Mouse (Mus musculus) liver, embryonic 15.5 days (tissue): ENCODE measurements around the gene B4galnt2. TPM values are rescaled to one million over a fixed set of nuclear protein-coding genes. Genes with fewer than 3 reads are reported as not detected.
"Not testable (repeated sequence)": the region's sequence is repeated elsewhere in the genome, so short reads cannot be mapped to it uniquely, and the experiment has no call there.

ENCODE experiments used
- ATAC-seq: fragments of 200-750 bp; cut with Nextera tagmentation; 2 replicates; pipeline ENCODE4 v1.8.0; 2017; ENCODE audit warnings: moderate number of reproducible peaks, mild to moderate bottlenecking, moderate library complexity; ENCODE audit not compliant: insufficient read depth
- H3K27ac ChIP-seq: fragments of 300-500 bp; sonication (generic); replicated peaks from 2 replicates; pipeline ENCODE4 v1.5.1; 2015; ENCODE audit warnings: mild to moderate bottlenecking, inconsistent platforms
- H3K27me3 ChIP-seq: fragments of 300-500 bp; sonication (generic); 2 replicates; pipeline ENCODE4 v1.6.1; 2015; ENCODE audit warnings: mild to moderate bottlenecking, inconsistent platforms
- H3K36me3 ChIP-seq: fragments of 300-500 bp; sonication (generic); replicated peaks from 2 replicates; pipeline ENCODE4 v1.6.1; 2015; ENCODE audit warnings: moderate library complexity, mild to moderate bottlenecking, inconsistent platforms
- H3K4me1 ChIP-seq: fragments of 300-500 bp; sonication (generic); replicated peaks from 2 replicates; pipeline ENCODE4 v1.6.1; 2015; ENCODE audit warnings: inconsistent platforms
- H3K4me2 ChIP-seq: fragments of 300-500 bp; sonication (generic); 2 replicates; pipeline ENCODE4 v1.6.1; 2015; ENCODE audit warnings: moderate library complexity, mild to moderate bottlenecking, inconsistent platforms
- H3K4me3 ChIP-seq: fragments of 300-500 bp; sonication (generic); replicated peaks from 2 replicates; pipeline ENCODE4 v1.5.1; 2015; ENCODE audit warnings: mild to moderate bottlenecking, inconsistent platforms
- H3K9ac ChIP-seq: fragments of 300-500 bp; sonication (generic); 2 replicates; pipeline ENCODE4 v1.6.1; 2015; ENCODE audit warnings: moderate library complexity, mild to moderate bottlenecking, inconsistent platforms
- H3K9me3 ChIP-seq: fragments of 300-500 bp; sonication (generic); replicated peaks from 2 replicates; pipeline ENCODE4 v1.6.1; 2016; ENCODE audit warnings: inconsistent platforms
- WGBS: fragments of 180-500 bp; shearing (Covaris S2); methylation state at CpG from one replicate; pipeline ENCODE4 v1.1.7; 2015; ENCODE audit warnings: mixed read lengths; ENCODE audit not compliant: insufficient replicate concordance; 5-methylcytosine and 5-hydroxymethylcytosine counted together
- polyA plus RNA-seq: library from polyadenylated mRNA; unstranded; fragments of >200 nt; fragmentation: Nextera tagmentation; extraction: Ambion mirVana; gene quantifications from 2 replicates; pipeline ENCODE4 v1.2.1, GENCODE M21; 2015

Gene B4galnt2
- polyA plus RNA-seq, 1 experiment from 2014 or later, result 0.20 TPM

GRCm38 (mm10) chr11:95925976-95926375 lies 11.3 kb upstream of the B4galnt2 start:
- no peak overlapping the region for H3K4me3 ChIP-seq
- H3K4me1 ChIP-seq, result no peaks in the 10 kb centered on the region
- no peak overlapping the region for H3K9ac ChIP-seq
- H3K4me2 ChIP-seq, result no peak overlapping the region
- ATAC-seq, result no peak
- WGBS, result 76% methylated on average over 5 of the region's 5 CpGs
- H3K36me3 ChIP-seq, result no peaks in the 10 kb centered on the region
- 0 out of 2 replicates have a peak, but pooled peaks cover 4% of the 10 kb centered on the region for H3K9me3 ChIP-seq
- H3K27me3 ChIP-seq, result peaks cover 13% of the 10 kb centered on the region
- H3K27ac ChIP-seq, result no peak overlapping the region

DNA sequence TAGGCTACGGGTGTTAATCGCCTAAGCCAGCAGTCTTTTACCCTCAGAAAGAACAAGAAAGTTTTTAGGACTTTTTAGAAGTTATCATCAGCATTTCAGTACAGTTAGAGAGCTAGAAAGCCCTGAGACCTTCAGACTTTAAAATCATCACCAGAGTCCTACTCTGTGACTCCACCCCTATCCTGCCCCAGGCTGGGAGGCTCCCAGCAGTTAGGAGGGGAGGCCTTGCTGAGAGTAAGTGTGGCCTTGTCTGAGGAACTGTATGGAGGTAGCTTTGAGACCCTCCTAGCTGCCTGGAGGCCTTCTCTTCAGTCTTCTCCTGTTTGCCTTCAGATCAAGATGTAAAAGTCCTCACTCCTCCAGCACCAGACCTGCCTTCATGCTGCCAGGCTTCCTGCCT lies 9.5 kb upstream of the B4galnt2 start:
- no peak for ATAC-seq
- no peak overlapping the region for H3K4me2 ChIP-seq
- H3K27me3 ChIP-seq, result peaks cover 24% of the 10 kb centered on the region
- no peak overlapping the region for H3K9ac ChIP-seq
- no peak overlapping the region for H3K4me3 ChIP-seq
- WGBS, result 47% methylated on average over 2 of the region's 2 CpGs
- no peaks in the 10 kb centered on the region for H3K36me3 ChIP-seq
- no peak overlapping the region for H3K27ac ChIP-seq
- 0 out of 2 replicates have a peak, but pooled peaks cover 4% of the 10 kb centered on the region for H3K9me3 ChIP-seq
- H3K4me1 ChIP-seq, result no peaks in the 10 kb centered on the region

DNA sequence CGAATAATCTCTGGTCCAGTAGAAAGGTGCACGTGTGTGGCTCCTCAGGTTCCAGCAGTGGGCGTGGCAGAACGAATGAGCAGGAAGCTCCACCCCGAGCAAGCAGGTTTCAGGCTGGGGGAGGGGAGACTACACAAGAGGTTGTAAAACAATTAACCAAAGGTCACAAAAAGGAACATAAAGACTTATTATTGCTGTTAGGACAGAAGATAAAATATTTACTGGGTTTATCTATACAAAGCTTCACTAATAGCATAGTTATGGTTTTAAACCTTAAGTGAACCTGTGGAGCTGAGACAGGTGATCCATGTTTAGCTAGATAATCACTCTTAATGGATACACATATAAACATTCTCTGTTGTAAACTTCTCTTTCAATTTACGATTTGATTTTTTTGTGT lies 8.8 kb upstream of the B4galnt2 start:
- not testable (repeated sequence) for H3K4me1 ChIP-seq, H3K4me2 ChIP-seq, H3K9ac ChIP-seq, H3K27ac ChIP-seq, ATAC-seq, H3K36me3 ChIP-seq, H3K4me3 ChIP-seq, H3K9me3 ChIP-seq
- H3K27me3 ChIP-seq, result peaks cover 29% of the 10 kb centered on the region
- WGBS, result 5% methylated on average over 4 of the region's 6 CpGs

GRCm38 (mm10) chr11:95921991-95922621 lies 7.4 kb upstream of the B4galnt2 start:
- ATAC-seq, result no peak
- Histone ChIP-seq H3K27me3 (peaks cover 43% of the 10 kb centered on the region), H3K4me1 (no peaks in the 10 kb centered on the region)

GRCm38 (mm10) chr11:95916426-95916825 lies 1.7 kb upstream of the B4galnt2 start:
- WGBS, result 2% methylated on average over 5 of the region's 5 CpGs
- no peak for ATAC-seq
- Histone ChIP-seq H3K27ac (no peak overlapping the region), H3K9ac (no peak overlapping the region), H3K4me2 (no peak overlapping the region), H3K36me3 (no peaks in the 10 kb centered on the region), H3K9me3 (no peaks in the 10 kb centered on the region), H3K4me3 (no peak overlapping the region), H3K4me1 (peaks cover 12% of the 10 kb centered on the region), H3K27me3 (peaks cover 90% of the 10 kb centered on the region)

More at GRCm38 (mm10) chr11:95921991-95922621, 7.4 kb upstream of the B4galnt2 start:
- Histone ChIP-seq H3K9me3 (0 out of 2 replicates have a peak, but pooled peaks cover 4% of the 10 kb centered on the region), H3K9ac (no peak overlapping the region), H3K36me3 (no peaks in the 10 kb centered on the region), H3K27ac (no peak overlapping the region), H3K4me2 (no peak overlapping the region), H3K4me3 (no peak overlapping the region)
- WGBS, result 58% methylated on average over 12 of the region's 12 CpGs

DNA sequence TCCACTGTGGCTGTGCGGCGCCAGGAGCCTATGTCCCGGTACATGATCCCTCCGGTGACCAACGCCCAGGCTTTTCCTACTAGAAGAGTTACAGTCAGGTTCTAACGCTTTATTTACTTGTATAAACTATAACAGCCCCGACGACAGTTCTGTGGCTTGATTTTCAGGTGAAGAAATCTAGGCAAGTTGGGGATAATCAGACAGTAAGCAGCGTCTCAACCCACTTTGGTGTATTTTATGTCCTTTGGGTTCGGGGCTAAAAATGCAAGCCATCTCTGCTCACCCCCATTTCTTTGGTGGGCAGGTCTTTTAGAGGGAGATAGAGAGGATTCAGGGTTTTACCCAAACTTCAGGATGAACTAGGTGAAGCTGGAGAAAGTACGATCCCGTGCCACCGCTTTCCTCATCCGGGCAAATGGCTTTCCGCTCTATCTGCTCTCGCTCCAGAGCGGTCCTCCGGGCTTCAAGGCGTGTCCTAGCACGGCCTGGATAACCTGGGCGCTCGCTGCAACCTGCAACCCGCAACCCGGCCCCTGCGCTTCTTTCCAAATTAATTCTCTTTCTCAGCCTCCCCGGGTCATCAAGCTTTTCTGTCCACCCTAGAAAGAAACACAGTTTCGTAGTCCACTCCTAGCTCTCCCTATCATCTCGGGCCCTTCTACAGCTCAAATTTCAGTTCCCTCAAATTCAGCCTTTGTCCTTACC lies 467 bp upstream of the B4galnt2 start:
- no peak overlapping the region for H3K9ac ChIP-seq

DNA sequence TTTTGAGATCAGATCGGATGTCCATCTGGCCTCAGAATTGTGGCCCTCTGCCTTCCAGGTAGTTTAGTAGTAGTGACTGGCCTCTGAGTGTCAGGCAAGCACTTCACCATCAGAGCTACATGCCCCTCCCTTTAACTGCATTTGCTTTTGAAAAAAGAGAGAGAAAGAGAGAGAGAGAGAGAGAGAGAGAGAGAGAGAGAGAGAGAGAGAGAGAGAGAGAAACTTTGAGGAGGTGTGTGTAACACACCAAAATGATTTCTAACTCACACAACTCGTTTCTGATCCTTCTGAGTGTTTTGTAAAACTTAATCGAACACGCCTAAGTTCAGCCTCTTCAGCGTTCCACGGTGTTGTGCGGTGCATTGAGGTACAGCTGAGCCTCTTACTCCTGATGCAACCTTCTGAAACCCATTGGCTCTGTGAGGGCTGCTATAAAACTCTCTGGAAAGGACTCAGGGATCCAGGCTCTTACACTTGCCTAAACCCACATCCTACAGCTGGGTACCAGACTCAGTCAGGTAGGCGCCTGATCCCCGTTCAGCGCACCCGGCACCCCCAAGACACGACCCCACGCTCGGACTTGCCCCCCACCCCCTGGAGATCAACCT lies 628 bp downstream of the B4galnt2 start:
- no peaks in the 10 kb centered on the region for H3K9me3 ChIP-seq
- 0 out of 2 replicates have a peak overlapping the region, but pooled peaks have one; percentile 37 for H3K4me2 ChIP-seq
- WGBS, result 3% methylated on average over 14 of the region's 14 CpGs
- H3K9ac ChIP-seq, result no peak overlapping the region
- no peak for ATAC-seq
- H3K4me1 ChIP-seq, result peaks cover 13% of the 10 kb centered on the region
- no peaks in the 10 kb centered on the region for H3K36me3 ChIP-seq
- peak overlapping the region; percentile 23; the same call in 1 of the 2 replicates for H3K4me3 ChIP-seq
- H3K27ac ChIP-seq, result no peak overlapping the region
- peaks cover 87% of the 10 kb centered on the region for H3K27me3 ChIP-seq

More for the DNA sequence above, 467 bp upstream of the B4galnt2 start:
- Histone ChIP-seq H3K4me2 (peak overlapping the region; percentile 37), H3K36me3 (no peaks in the 10 kb centered on the region), H3K27ac (no peak overlapping the region), H3K9me3 (no peaks in the 10 kb centered on the region), H3K27me3 (peaks cover 89% of the 10 kb centered on the region), H3K4me3 (0 out of 2 replicates have a peak overlapping the region, but pooled peaks have one; percentile 23), H3K4me1 (peaks cover 13% of the 10 kb centered on the region)
- no peak for ATAC-seq
- 2% methylated on average over 28 of the region's 28 CpGs for WGBS

GRCm38 (mm10) chr11:95911579-95911978 lies 3.1 kb downstream of the B4galnt2 start:
- Histone ChIP-seq H3K9ac (no peak overlapping the region), H3K9me3 (no peaks in the 10 kb centered on the region), H3K4me2 (no peak overlapping the region), H3K36me3 (no peaks in the 10 kb centered on the region), H3K4me1 (peaks cover 13% of the 10 kb centered on the region), H3K27me3 (peaks cover 69% of the 10 kb centered on the region), H3K27ac (no peak overlapping the region), H3K4me3 (no peak overlapping the region)
- 12% methylated on average over 7 of the region's 7 CpGs for WGBS
- ATAC-seq, result no peak

DNA sequence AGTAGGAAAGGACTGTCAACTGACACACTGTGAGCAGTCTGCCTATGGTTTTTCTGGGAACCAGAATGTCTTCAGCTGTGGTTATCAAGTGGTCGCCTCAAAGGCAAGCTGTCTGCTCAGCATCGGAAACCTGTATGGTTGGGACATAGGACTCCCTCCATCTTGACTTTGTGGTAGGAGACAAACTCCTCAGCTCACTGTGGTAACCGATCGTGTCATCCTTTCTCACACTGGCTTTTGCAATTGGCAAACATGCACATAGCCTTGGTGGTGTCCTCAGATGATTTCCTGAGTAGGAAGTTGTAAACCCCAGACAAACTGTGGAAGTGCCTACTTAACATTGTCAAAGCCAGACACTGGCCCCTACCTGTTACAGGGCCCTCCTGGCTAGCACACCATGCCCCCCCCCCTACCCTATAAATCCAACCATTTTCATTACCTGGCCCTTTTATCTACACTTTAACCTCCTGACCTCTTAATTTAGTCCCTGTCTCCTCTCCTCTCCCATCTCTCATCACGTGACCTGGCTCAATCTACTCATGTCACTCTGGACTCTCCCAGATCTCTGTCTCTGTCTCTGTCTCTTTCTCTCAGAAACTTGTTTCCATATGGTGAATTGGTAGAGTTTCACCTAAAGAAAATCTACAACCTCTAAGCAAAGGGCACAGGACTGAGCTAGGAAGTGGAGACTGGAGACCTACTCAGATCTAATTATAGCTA lies 6.7 kb downstream of the B4galnt2 start:
- Histone ChIP-seq H3K9ac (no peak overlapping the region), H3K4me3 (no peak overlapping the region), H3K4me2 (no peak overlapping the region), H3K27ac (no peak overlapping the region), H3K27me3 (peaks cover 32% of the 10 kb centered on the region), H3K9me3 (no peaks in the 10 kb centered on the region), H3K4me1 (peaks cover 3% of the 10 kb centered on the region; the same call in 1 of the 2 replicates), H3K36me3 (no peaks in the 10 kb centered on the region)
- no peak for ATAC-seq
- 31% methylated on average over 5 of the region's 5 CpGs for WGBS

DNA sequence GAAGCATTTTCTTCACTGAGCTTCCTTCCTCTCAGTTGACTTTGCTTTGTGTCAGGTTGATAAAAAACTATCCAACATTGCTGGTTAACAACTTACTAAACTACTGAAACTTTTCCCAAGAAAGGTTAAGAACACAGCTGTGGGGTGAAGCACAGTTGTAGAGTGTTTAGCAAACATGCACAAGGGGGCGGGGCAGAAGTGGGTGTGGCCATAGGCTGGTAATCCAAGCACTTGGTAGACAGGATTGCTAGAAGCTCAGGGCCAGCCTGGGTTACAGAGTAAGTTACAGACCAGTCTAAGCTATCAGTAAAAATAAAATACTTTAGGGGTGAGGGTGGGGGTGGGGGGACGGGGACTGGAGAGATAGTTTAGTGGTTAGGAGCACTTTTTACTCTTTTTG lies 10.4 kb downstream of the B4galnt2 start:
- WGBS, result 48% methylated on average over 2 of the region's 2 CpGs
- no peak overlapping the region for H3K27ac ChIP-seq
- ATAC-seq, result no peak

More for the DNA sequence above, 10.4 kb downstream of the B4galnt2 start:
- Histone ChIP-seq H3K36me3 (no peaks in the 10 kb centered on the region), H3K4me1 (no peaks in the 10 kb centered on the region), H3K9ac (no peak overlapping the region), H3K4me2 (no peak overlapping the region), H3K4me3 (no peak overlapping the region), H3K27me3 (peaks cover 8% of the 10 kb centered on the region), H3K9me3 (no peaks in the 10 kb centered on the region)
